Mouse (Mus musculus): Measurements from ENCODE around the gene Jazf1.
A peak's percentile ranks its signal among the peaks of the same experiment; 100 is the strongest.

Jazf1 gene

DNA sequence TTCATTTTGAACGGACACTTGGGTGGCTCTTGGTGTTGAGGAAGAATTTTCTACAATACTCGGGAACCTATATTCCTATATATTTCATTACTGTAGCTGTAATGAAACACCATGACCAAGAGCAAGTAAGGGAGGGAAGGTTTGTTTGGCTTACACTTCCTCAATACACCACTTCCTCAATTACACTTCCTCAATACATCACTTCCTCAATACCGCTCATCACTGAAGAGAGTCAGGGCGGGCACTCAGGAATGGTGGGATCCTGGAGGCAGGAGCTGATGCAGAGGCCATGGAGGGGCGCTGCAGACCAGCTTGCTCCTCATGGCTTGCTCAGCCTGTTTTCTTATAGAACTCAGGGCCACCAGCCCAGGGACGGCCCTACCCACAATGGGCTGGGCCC lies 225.8 kb downstream of the Jazf1 start:
- no peak for DNase-seq

DNA sequence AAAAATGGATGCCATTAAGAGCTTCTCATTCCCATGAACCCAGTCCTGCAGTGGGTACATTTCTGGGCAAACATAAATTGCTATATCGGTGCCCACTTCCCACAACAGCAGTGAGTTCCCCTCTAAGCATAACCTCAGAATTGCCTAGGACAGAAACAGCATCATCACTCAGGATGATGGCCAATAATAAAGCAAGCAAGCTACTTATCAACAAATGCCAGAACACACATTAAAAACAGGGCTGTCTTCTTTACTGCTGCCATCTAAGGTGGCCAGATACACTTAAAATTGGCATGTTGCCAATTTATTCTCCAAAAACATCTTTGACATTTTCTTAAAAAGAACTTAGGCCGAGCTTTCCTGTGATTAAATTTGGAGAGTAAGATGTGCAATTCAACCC lies 226.8 kb downstream of the Jazf1 start:
- no peak for DNase-seq

GRCm38 (mm10) chr6:52840589-52841044 lies 227.8 kb downstream of the Jazf1 start:
- no peak for DNase-seq

DNA sequence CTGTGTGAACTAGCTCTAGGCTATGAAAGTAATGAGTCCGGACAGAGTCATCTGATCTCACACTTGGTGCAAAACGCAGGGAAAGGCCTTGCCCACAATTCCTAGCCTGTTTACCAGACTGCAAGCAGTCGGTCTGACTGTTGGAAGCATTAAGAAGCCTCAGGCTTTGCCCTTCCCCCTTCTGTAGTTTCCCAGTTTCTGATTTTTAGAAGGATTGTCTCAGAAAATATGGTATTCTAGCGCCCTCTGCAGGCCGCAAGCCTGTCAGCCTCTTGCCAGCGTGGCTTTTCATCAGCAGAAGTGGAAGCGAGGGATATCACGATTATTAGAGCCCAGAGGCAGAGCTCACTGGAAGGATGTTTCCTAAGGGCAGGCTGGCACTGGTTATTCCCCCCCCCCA lies 229.7 kb downstream of the Jazf1 start:
- DNase-seq, result peak; percentile 78

- DNase-seq, result no peak
Observed at GRCm38 (mm10) chr6:52837792-52838191, 230.6 kb downstream of the Jazf1 start.

- DNase-seq, result no peak
Observed at GRCm38 (mm10) chr6:52836201-52836950, 232.1 kb downstream of the Jazf1 start.

- DNase-seq, result no peak
Observed at GRCm38 (mm10) chr6:52827752-52828277, 240.6 kb downstream of the Jazf1 start.

- peak; percentile 27 for DNase-seq
Observed at GRCm38 (mm10) chr6:52825535-52825934, 242.9 kb downstream of the Jazf1 start.

DNA sequence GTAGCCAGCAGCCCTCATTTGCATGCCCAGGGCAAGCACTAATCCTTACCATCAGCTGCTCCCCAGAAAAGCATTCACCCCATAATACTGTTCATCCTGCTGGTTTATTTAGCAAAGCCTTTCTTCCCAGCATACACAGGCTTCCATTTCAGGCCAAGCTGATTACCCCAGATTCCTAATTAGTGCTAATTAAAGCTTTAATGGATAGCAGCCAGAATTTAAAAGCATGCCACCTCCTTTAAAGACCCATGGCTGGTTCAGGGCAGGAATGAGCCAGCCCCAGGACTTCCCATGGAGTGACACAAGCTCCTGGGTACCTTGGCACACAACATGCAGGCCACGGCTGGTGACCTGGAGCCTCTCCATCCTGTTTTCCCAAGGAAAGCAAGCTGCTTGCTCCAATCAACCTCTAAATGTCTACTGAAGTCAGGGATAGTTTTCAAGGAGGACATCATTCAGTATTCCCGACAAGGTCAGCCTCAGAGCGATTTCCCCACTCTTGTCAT lies 243.4 kb downstream of the Jazf1 start:
- peak; percentile 65 for DNase-seq

GRCm38 (mm10) chr6:52823064-52823463 lies 245.4 kb downstream of the Jazf1 start:
- no peak for DNase-seq

- no peak for DNase-seq
Observed at GRCm38 (mm10) chr6:52822625-52823024, 245.8 kb downstream of the Jazf1 start.

- DNase-seq, result no peak
Observed at GRCm38 (mm10) chr6:52819353-52819752, 249.1 kb downstream of the Jazf1 start.

- DNase-seq, result no peak
Observed at GRCm38 (mm10) chr6:52818041-52818440, 250.4 kb downstream of the Jazf1 start.

DNA sequence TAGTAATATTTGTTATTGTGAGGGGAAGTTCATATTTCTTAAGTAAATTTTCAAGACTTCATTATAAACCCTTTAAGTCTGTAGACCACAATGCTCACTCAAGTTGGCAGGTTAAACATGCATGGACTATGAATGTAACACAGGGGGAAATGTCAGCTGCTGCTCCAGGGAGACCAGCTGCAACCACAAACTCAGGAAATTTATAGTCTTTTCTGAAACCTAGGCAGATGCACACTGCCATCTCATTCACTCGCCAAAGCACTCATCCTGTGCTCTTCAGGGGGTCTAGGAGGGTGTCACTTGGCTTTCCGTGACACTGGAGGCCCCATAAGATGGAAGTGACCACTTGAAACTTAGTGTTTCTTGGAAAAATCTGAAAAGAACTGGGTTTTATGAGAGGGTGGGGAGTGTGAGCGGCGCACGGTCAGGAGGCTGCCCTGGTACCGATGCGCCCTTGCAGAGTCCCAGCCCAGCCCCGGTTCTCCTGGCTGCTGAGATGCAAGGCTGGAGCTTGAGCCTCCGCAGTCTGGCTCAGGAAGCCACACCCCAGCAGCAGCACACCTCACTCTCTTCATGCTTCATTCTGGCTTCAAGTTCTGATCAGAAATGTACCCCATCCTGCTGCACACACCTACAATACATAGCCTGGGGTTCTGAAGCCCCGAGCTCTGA lies 251.1 kb downstream of the Jazf1 start:
- DNase-seq, result no peak

DNA sequence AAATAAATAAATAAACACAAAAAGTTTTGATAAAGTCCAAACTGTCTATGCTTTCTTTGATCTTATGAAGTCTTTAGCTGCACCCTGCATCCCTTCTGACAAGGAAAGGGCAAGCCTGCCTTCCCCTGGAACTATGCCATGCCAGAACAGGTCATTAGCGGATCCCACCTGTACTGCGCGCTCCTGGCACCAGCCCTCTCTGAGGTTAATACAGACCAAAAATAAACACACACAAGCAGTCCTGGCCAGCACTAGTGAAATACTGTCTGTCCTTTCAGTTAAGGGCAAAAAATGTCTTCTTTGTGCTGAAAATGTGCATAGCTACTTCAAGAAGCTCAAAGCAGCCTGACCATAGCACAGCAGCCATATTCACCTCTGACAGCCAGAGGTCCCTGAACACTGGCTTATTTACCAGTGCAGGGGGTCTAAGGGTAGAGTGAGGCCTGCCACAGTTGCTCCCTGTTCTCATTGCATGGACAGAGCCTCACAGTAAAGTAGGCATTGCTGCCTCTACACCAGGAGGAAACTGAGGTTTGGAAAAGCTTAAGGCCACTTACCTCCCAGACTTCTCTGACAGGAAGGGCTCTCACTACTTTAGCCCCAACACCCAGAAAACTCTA lies 263.1 kb downstream of the Jazf1 start:
- no peak for DNase-seq

DNA sequence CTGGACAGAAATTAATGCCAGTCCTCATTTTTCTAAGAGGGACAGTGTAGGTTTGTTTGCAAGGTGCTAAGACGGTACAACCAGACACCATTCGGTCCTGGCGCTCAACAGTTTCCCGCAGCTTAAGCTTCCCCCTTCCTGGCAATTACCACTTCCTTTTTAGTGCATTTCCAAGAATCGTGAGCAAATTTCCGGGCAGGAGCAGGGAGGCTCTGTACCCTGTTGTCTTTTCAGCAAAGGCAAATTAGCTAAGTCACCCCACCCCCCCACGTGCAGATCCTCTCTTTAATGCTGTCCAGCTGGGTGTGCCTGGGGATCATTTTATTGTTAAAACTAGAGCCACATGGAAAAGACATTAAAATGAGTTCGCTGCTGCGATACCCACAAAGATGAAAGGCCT lies 266.2 kb downstream of the Jazf1 start:
- no peak for DNase-seq

DNA sequence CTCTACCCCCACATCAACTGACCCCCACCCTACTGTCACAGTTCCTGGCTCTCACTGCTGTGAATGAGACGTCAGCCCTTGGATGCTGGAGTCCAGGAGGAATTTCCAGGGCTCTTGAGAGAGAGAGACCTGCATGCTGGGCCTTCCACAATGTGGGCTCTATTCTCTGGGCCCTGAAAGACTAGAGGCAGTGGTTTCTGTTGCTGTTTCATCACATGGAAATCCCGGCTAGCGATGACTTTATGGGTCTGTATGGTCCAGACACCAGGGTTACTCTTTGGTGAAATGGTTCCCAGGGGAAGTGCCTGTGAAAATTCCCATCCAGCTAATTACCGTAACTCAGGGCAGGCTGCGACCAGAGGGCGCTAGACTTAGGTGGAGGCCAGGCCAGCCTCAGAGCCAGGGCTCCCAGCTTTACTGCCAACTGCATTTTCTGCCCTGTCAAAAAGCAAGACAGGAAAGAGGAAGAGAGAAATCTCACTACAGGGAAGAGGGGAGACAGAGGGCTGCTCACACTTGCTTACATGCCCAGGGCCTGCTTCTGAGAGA lies 271.1 kb downstream of the Jazf1 start:
- no peak for DNase-seq

GRCm38 (mm10) chr6:52796691-52797090 lies 271.7 kb downstream of the Jazf1 start:
- DNase-seq, result peak; percentile 13

DNA sequence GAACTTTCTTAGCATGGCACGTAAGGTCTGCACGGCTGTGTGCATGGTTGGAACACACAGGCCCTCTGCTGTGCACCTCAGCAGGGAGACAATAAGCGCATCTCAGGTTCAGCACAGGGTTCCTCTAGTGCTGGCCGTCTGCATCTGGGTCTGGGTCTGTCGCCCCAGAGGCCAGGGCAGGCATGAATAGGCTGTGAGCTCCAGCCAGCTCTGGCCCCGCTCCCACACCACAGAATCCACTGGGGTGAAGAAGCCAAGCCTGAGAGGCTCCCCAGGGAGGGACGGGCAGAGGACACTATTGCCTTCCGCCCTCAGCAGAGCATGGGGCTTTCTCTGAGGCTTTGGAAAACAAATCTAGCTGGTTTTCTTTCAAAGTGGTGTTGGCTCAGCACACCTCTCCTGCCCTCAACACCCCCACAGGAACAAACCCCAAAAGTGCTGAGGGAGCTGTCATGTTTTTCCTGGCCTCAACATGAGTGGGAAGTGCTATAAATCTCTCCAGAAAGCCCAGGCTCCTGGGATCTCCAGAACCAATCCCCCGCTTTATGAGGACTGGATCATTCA lies 272.3 kb downstream of the Jazf1 start:
- peak; percentile 20 for DNase-seq

DNA sequence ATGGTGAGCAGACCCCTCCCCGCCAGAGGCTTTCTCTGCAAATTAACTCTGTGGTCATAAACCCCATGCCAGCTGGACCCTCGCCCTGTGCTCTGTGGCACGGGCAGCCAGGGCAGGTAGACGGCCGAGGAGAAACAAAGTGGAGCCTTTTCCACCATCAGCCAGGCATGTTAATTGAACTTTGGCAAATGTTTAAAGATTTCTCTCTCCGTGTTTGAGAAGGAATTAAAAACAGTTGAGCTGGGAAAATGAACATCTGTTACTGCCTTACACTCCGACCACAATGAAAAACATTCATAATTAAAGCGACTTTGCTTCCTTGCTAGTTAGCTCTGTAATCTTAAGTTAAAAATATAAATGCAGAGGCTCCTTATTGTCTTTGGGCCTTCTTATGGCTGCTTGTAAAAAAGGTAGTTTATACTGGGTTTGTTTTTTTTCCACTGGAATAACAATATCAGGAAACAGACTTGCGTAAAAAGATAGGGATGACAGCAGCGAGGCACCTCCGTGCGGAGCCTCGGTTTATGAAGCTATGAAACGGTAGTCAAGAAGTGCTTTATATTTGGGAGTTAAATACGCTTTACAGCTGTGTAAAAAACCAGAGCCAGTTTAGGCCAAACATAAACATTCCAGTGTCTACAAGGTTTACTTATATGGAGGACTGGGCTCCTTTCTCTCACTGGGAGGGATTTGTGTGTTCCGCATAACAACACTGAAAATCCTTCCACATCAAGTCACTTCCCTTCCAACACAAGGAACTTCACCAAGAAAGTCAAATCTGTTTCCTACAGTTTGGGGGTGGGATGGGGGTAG lies 273.2 kb downstream of the Jazf1 start:
- no peak for DNase-seq

DNA sequence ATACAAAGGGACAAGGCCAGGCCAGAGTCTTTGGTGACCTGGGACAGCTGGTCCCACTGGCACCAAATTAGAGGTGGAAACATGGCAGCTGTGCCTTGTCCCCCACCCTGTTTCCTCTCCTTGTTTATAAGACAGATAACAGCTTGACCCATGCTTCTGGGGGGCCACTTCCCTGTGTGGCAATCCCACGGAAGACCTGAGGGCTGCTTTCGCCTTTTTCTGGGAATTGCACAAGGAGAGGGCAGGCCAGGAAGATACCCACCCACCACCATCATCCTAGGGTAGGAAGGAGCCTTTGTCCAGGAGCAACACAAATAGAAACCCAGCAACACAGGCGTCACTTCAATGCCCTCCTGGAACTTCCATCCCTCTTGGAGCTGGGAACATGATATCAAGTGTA lies 276.0 kb downstream of the Jazf1 start:
- DNase-seq, result no peak

DNA sequence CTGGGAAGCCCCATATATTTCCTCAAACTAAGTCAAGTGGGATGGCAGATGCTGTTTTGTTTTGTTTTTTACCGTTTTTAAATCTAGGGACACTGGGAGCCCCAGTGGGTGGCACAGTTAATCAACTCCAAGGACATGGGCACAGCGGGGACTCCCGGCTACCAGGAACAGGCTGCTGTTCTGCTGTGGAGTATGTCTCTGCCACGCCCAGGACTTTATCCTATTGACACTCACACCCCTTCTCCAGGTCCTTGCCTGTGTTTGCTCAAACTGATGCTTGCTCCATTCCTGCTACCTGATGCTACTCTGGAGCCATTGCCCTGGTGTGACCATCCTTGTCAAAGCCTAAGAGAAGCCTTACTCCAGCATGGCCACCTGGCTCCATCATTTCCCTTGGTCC lies 277.6 kb downstream of the Jazf1 start:
- DNase-seq, result no peak

Data from cerebellum, adult 8-10 months (tissue).